Mouse (Mus musculus): ENCODE measurements around the gene Nbeal1.

GRCm38 (mm10) chr1:60381910-60382309 is 201.5 kb downstream of the Nbeal1 start:
- no peak for TF ChIP-seq POLR2A (IDR thresholded peaks at IDR 0.05; ENCODE audit: control insufficient read depth, low read depth, low read length)
- TF ChIP-seq CTCF (IDR thresholded peaks at IDR 0.05; ENCODE audit: control insufficient read depth, insufficient read depth, insufficient replicate concordance, low read depth, low read length): no peak

Measured in testis, adult 2 months (tissue).